Mouse (Mus musculus): ENCODE data around the gene Il17rc. TPM values are rescaled to one million over a fixed set of nuclear protein-coding genes. Genes with fewer than 3 reads are reported as not detected.

Gene Il17rc
- polyA plus RNA-seq (2017; shearing (Covaris generic)) = 0.28 TPM

GRCm38 (mm10) chr6:113471297-113471936 lies at the start of gene Il17rc:
Il17rc (plus strand) TSS chr6:113471427.

GRCm38 (mm10) chr6:113435664-113436205 lies 35.5 kb upstream of the Il17rc start, which contains the start of gene Cidec:
Cidec (minus strand) TSS chr6:113435760.

DNA sequence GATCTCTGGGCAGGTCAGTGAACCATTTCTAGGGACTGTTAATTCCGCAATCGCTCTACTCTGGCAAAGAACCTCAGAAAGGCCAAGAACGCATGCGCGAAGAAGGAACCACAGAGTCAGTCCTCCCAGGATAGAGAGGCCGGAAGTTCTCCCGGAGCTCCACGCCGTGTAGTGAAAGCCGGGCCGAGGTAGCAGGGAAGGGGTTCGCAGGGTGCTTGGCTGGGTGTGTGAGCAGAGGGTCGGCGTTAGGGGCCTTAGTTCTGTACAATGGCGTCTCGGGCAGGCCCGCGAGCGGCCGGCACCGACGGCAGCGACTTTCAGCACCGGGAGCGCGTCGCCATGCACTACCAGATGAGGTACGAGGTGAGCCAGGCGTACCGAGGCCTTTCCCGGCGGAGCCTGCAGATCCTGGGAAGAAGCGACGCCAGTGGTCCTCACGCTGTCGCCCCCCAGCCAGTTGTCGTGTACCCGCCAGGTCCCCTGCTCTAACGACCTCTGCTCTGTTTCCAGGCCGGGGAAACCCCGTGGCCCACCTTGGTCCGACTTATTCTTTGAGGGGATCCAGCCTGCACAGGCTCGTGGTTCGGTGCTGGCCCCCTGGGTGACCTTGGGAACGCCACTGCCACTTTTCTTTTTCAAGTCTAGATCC lies 28.7 kb upstream of the Il17rc start, which contains the start of gene Jagn1:
Jagn1 (plus strand) TSS at position 128 of the 649 bp plus-strand sequence.

GRCm38 (mm10) chr6:113457952-113458534 lies 13.2 kb upstream of the Il17rc start, which contains the start of gene Il17re:
Il17re (plus strand) TSS chr6:113458484.

GRCm38 (mm10) chr6:113483100-113483615 lies 11.9 kb downstream of the Il17rc start, which contains the start of gene Creld1:
Creld1 (plus strand) TSS chr6:113483297.

DNA sequence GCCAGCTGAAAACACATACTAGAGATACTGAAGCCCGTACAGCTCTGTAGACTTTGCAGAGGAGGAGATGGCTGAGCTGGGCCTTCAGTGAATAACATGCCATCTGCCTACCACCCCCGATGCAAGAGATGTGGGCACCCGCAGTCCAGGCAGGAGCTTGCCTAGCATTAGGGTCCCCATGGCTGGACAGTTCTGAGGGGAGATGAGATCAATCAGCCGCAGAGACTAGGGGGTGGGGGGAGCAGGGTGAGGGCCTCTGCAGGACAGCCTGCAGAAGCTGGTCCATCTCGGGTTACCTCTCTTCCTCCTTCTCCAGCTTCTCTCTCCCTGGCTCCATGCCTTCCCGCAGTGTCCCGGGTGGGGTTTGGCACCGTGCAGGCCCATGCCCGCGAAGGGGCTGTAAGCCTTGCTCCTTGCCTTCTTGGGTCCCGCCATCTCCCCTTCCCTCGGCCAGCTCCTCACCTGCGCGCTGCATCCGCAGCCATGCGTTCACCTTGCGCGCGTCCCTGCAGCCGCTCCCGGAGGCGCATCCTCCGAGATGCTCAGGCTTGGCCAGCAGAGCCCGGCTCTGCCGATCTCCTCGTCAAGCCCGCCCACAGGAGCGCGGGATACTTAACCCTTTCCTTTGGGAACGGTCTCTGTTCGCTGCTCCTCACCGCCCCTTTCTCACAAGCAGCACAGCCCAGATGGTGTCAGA lies 30.3 kb downstream of the Il17rc start, which contains the start of gene Prrt3:
Prrt3 (minus strand) TSS at position 544 of the 697 bp plus-strand sequence.

GRCm38 (mm10) chr6:113530932-113531839 lies 60.0 kb downstream of the Il17rc start, which contains the start of the genes Emc3 and Fancd2:
Emc3 (minus strand) TSS chr6:113531652.
Fancd2 (plus strand) TSS chr6:113531682.

Other genes starting within 250 kb of the Il17rc start
- 71.1 TPM for gene Mtmr14, start 233.6 kb upstream of the Il17rc start, polyA plus RNA-seq (2017; shearing (Covaris generic))
- 0.32 TPM for gene Cpne9, start 189.1 kb upstream of the Il17rc start, polyA plus RNA-seq (2017; shearing (Covaris generic))
- gene Brpf1, start 164.3 kb upstream of the Il17rc start, polyA plus RNA-seq (2017; shearing (Covaris generic)) = 55.5 TPM
- 3.8 TPM for gene Ogg1, start 144.5 kb upstream of the Il17rc start, polyA plus RNA-seq (2017; shearing (Covaris generic))
- 0.37 TPM for gene Camk1, start 127.4 kb upstream of the Il17rc start, polyA plus RNA-seq (2017; shearing (Covaris generic))
- 21.3 TPM for gene Tada3, start 93.5 kb upstream of the Il17rc start, polyA plus RNA-seq (2017; shearing (Covaris generic))
- gene Arpc4, start 93.3 kb upstream of the Il17rc start, polyA plus RNA-seq (2017; shearing (Covaris generic)) = 386 TPM
- gene Ttll3, start 82.2 kb upstream of the Il17rc start, polyA plus RNA-seq (2017; shearing (Covaris generic)) = 10.7 TPM
- gene Rpusd3, start 52.1 kb upstream of the Il17rc start, polyA plus RNA-seq (2017; shearing (Covaris generic)) = 11.3 TPM
- not detected for gene Cidec, start 35.7 kb upstream of the Il17rc start, polyA plus RNA-seq (2017; shearing (Covaris generic))
- 24.7 TPM for gene Jagn1, start 28.9 kb upstream of the Il17rc start, polyA plus RNA-seq (2017; shearing (Covaris generic))
- 1.3 TPM for gene Il17re, start 12.9 kb upstream of the Il17rc start, polyA plus RNA-seq (2017; shearing (Covaris generic))
- 4.1 TPM for gene Creld1, start 11.9 kb downstream of the Il17rc start, polyA plus RNA-seq (2017; shearing (Covaris generic))
- not detected for gene Prrt3, start 30.5 kb downstream of the Il17rc start, polyA plus RNA-seq (2017; shearing (Covaris generic))
- gene Emc3, start 60.2 kb downstream of the Il17rc start, polyA plus RNA-seq (2017; shearing (Covaris generic)) = 93.5 TPM
- gene Fancd2, start 60.3 kb downstream of the Il17rc start, polyA plus RNA-seq (2017; shearing (Covaris generic)) = 1.3 TPM
- gene Fancd2os, start 129.3 kb downstream of the Il17rc start, polyA plus RNA-seq (2017; shearing (Covaris generic)) = not detected
- gene Brk1, start 133.3 kb downstream of the Il17rc start, polyA plus RNA-seq (2017; shearing (Covaris generic)) = 134 TPM
- 26.7 TPM for gene Vhl, start 152.5 kb downstream of the Il17rc start, polyA plus RNA-seq (2017; shearing (Covaris generic))
- 170 TPM for gene Irak2, start 167.0 kb downstream of the Il17rc start, polyA plus RNA-seq (2017; shearing (Covaris generic))
- gene Tatdn2, start 225.6 kb downstream of the Il17rc start, polyA plus RNA-seq (2017; shearing (Covaris generic)) = 24.6 TPM
- 1.5 TPM for gene Ghrl, start 248.5 kb downstream of the Il17rc start, polyA plus RNA-seq (2017; shearing (Covaris generic))

Data from effector memory CD4-positive, alpha-beta T cell, adult 7 months (primary cell).